Mouse (Mus musculus) C2C12 (cell line): ENCODE measurements around the gene Setd3. TPM values are rescaled to one million over a fixed set of nuclear protein-coding genes. Genes with fewer than 3 reads are reported as not detected.
"Not testable (repeated sequence)": the region's sequence is repeated elsewhere in the genome, so short reads cannot be mapped to it uniquely, and the experiment has no call there.

ENCODE experiments used
- H3K27me3 ChIP-seq: one replicate; pipeline ENCODE4 v1.6.1; 2011; ENCODE audit not compliant: control insufficient read depth, insufficient read depth, insufficient read length
- H3K36me3 ChIP-seq: one replicate; pipeline ENCODE4 v1.6.1; 2011; ENCODE audit not compliant: control insufficient read depth, insufficient read depth
- H3K4me3 ChIP-seq: one replicate; pipeline ENCODE4 v1.5.1; 2011; ENCODE audit warnings: mild to moderate bottlenecking, control low read depth; ENCODE audit not compliant: poor library complexity, insufficient read depth, severe bottlenecking
- H3K79me2 ChIP-seq: one replicate; pipeline ENCODE4 v1.6.1; 2011; ENCODE audit not compliant: control insufficient read depth, insufficient read depth
- H3K79me3 ChIP-seq: one replicate; pipeline ENCODE4 v1.6.1; 2011; ENCODE audit warnings: low read depth, control low read depth
- H3ac ChIP-seq: one replicate; pipeline ENCODE3; 2011; ENCODE audit warnings: low read depth; ENCODE audit not compliant: control insufficient read depth, insufficient read length
- CEBPB ChIP-seq: IDR thresholded peaks from one replicate; pipeline ENCODE4 v1.6.1; 2011; ENCODE audit warnings: low read depth, mild to moderate bottlenecking, control low read depth, moderate library complexity
- CTCF ChIP-seq: IDR thresholded peaks from one replicate; pipeline ENCODE4 v1.5.1; 2011; ENCODE audit not compliant: control insufficient read depth, insufficient read depth, insufficient read length
- FOSL1 ChIP-seq: IDR thresholded peaks from one replicate; pipeline ENCODE4 v1.8.0; 2011; ENCODE audit warnings: mild to moderate bottlenecking, low read length; ENCODE audit not compliant: poor library complexity, insufficient read depth, severe bottlenecking
- MAX ChIP-seq: IDR thresholded peaks from one replicate; pipeline ENCODE4 v1.6.1; 2011; ENCODE audit warnings: mild to moderate bottlenecking, control low read depth
- MYOD1 ChIP-seq: IDR thresholded peaks from one replicate; pipeline ENCODE4 v1.6.1; 2011; ENCODE audit warnings: low read depth; ENCODE audit not compliant: control insufficient read depth, insufficient read length
- MYOG ChIP-seq: IDR thresholded peaks from one replicate; pipeline ENCODE4 v1.6.1; 2011; ENCODE audit not compliant: control insufficient read depth, insufficient read length; ENCODE audit errors: extremely low read depth
- USF1 ChIP-seq: IDR thresholded peaks from one replicate; pipeline ENCODE4 v1.6.1; 2011; ENCODE audit warnings: low read depth, mild to moderate bottlenecking, control low read depth, moderate library complexity
- polyA plus RNA-seq: library from polyadenylated mRNA; unstranded; fragments of >200 nt; fragmentation: generic; extraction: Trizol; gene quantifications from one replicate; pipeline ENCODE4 v1.2.1, GENCODE M21; 2012; ENCODE audit warnings: missing spikeins

The Setd3 gene
- polyA plus RNA-seq, 1 experiment: 36.8 TPM

- Histone ChIP-seq H3K79me3 (no peaks in the 10 kb centered on the region), H3K79me2 (no peaks in the 10 kb centered on the region), H3K4me3 (no peak overlapping the region), H3K36me3 (peaks cover 18% of the 10 kb centered on the region), H3K27me3 (no peaks in the 10 kb centered on the region), H3ac (no peak overlapping the region)
- TF ChIP-seq MYOG: no peak
- TF ChIP-seq USF1: no peak
- no peak for TF ChIP-seq FOSL1
- no peak for TF ChIP-seq CEBPB
- no peak for TF ChIP-seq CTCF
- no peak for TF ChIP-seq MAX
- TF ChIP-seq MYOD1: no peak
Observed at GRCm38 (mm10) chr12:108111191-108111590, 67.9 kb downstream of the Setd3 start.

GRCm38 (mm10) chr12:108110674-108111073 is 68.4 kb downstream of the Setd3 start:
- TF ChIP-seq MYOD1 (no peak), FOSL1 (no peak), CTCF (no peak), USF1 (no peak), CEBPB (no peak), MYOG (no peak), MAX (no peak)
- no peaks in the 10 kb centered on the region for H3K79me3 ChIP-seq
- no peak overlapping the region for H3ac ChIP-seq
- no peak overlapping the region for H3K4me3 ChIP-seq
- H3K27me3 ChIP-seq: no peaks in the 10 kb centered on the region
- no peaks in the 10 kb centered on the region for H3K79me2 ChIP-seq
- peaks cover 21% of the 10 kb centered on the region for H3K36me3 ChIP-seq

- no peaks in the 10 kb centered on the region for H3K79me2 ChIP-seq
Observed at GRCm38 (mm10) chr12:108109732-108110131, 69.4 kb downstream of the Setd3 start.

GRCm38 (mm10) chr12:108108591-108108990 is 70.5 kb downstream of the Setd3 start:
- not testable (repeated sequence) for H3K4me3 ChIP-seq, H3ac ChIP-seq, H3K79me2 ChIP-seq, H3K79me3 ChIP-seq, H3K27me3 ChIP-seq
- peaks cover 30% of the 10 kb centered on the region for H3K36me3 ChIP-seq

More at GRCm38 (mm10) chr12:108109732-108110131, 69.4 kb downstream of the Setd3 start:
- Histone ChIP-seq H3K27me3 (no peaks in the 10 kb centered on the region), H3K79me3 (no peaks in the 10 kb centered on the region), H3K36me3 (peaks cover 29% of the 10 kb centered on the region), H3K4me3 (no peak overlapping the region), H3ac (no peak overlapping the region)
- TF ChIP-seq MAX: no peak
- no peak for TF ChIP-seq FOSL1
- no peak for TF ChIP-seq MYOD1
- no peak for TF ChIP-seq MYOG
- TF ChIP-seq CEBPB: no peak
- TF ChIP-seq USF1: no peak
- no peak for TF ChIP-seq CTCF

GRCm38 (mm10) chr12:108103292-108103691 is 75.8 kb downstream of the Setd3 start:
- peaks cover 10% of the 10 kb centered on the region for H3K27me3 ChIP-seq
- peaks cover 17% of the 10 kb centered on the region for H3K36me3 ChIP-seq
- no peaks in the 10 kb centered on the region for H3K79me2 ChIP-seq
- TF ChIP-seq MYOG (no peak), MAX (no peak), MYOD1 (no peak), USF1 (no peak), CEBPB (no peak), CTCF (no peak), FOSL1 (no peak)
- no peaks in the 10 kb centered on the region for H3K79me3 ChIP-seq
- no peak overlapping the region for H3K4me3 ChIP-seq
- H3ac ChIP-seq: no peak overlapping the region

- Histone ChIP-seq H3K79me3 (no peaks in the 10 kb centered on the region), H3K4me3 (no peak overlapping the region), H3ac (no peak overlapping the region), H3K27me3 (peaks cover 18% of the 10 kb centered on the region), H3K79me2 (no peaks in the 10 kb centered on the region), H3K36me3 (peaks cover 13% of the 10 kb centered on the region)
- no peak for TF ChIP-seq MYOD1
Observed at GRCm38 (mm10) chr12:108102119-108102518, 77.0 kb downstream of the Setd3 start.
